Mouse (Mus musculus): Measurements from ENCODE around the gene Plppr2. TPM values are rescaled to one million over a fixed set of nuclear protein-coding genes. Genes with fewer than 3 reads are reported as not detected.

The Plppr2 gene
- 6.4 and 7.8 TPM in 2 replicates for polyA plus RNA-seq (2016; fragmentation: Nextera tagmentation; extraction: Ambion mirVana)

GRCm38 (mm10) chr9:21936692-21937570, at the start of gene Plppr2:
Plppr2 (plus strand) TSS chr9:21937033.
- Histone ChIP-seq H3K9me3 (replicated peaks) (no peaks in the 10 kb centered on the region), H3K4me3 (peak within 1 kb of the TSS; percentile 69), H3K36me3 (no peaks in the 10 kb centered on the region), H3K27ac (peak within 1 kb of the TSS; percentile 82), H3K27me3 (ENCODE audit: low read depth, poor library complexity, severe bottlenecking) (peaks cover 9% of the 10 kb centered on the region), H3K4me1 (peaks cover 17% of the 10 kb centered on the region)
- 5% methylated on average over 43 of the region's 43 CpGs for WGBS
- peak; percentile 94 for DNase-seq (ENCODE audit: low spot score)

- no peaks in the 10 kb centered on the region for H3K27me3 ChIP-seq (ENCODE audit: low read depth, poor library complexity, severe bottlenecking)
- H3K36me3 ChIP-seq = no peaks in the 10 kb centered on the region
- no peak for DNase-seq (ENCODE audit: low spot score)
- no peaks in the 10 kb centered on the region for H3K4me1 ChIP-seq
- no peak overlapping the region for H3K4me3 ChIP-seq
- 67% methylated on average over 3 of the region's 3 CpGs for WGBS
- no peak overlapping the region for H3K27ac ChIP-seq
- H3K9me3 ChIP-seq (replicated peaks) = no peaks in the 10 kb centered on the region
Measured at GRCm38 (mm10) chr9:21889229-21889628, 47.6 kb upstream of the Plppr2 start.

- H3K9me3 ChIP-seq (replicated peaks) = no peaks in the 10 kb centered on the region
- H3K27me3 ChIP-seq (ENCODE audit: low read depth, poor library complexity, severe bottlenecking) = 0 out of 2 replicates have a peak, but pooled peaks cover 15% of the 10 kb centered on the region
- no peaks in the 10 kb centered on the region for H3K36me3 ChIP-seq
- H3K4me1 ChIP-seq = peaks cover 3% of the 10 kb centered on the region; the same call in 1 of the 2 replicates
- peak overlapping the region; percentile 50 for H3K4me3 ChIP-seq
- H3K27ac ChIP-seq = peak overlapping the region; percentile 72
- 20% methylated on average over 10 of the region's 10 CpGs for WGBS
- peak; percentile 52 for DNase-seq (ENCODE audit: low spot score)
Measured at GRCm38 (mm10) chr9:21901223-21901820, 35.5 kb upstream of the Plppr2 start.

- Histone ChIP-seq H3K9me3 (replicated peaks) (no peaks in the 10 kb centered on the region), H3K4me1 (peaks cover 3% of the 10 kb centered on the region; the same call in 1 of the 2 replicates), H3K4me3 (no peak overlapping the region), H3K27ac (no peak overlapping the region), H3K27me3 (ENCODE audit: low read depth, poor library complexity, severe bottlenecking) (0 out of 2 replicates have a peak, but pooled peaks cover 15% of the 10 kb centered on the region), H3K36me3 (no peaks in the 10 kb centered on the region)
- 88% methylated on average over 4 of the region's 4 CpGs for WGBS
- no peak for DNase-seq (ENCODE audit: low spot score)
Measured at GRCm38 (mm10) chr9:21904031-21904430, 32.8 kb upstream of the Plppr2 start.

GRCm38 (mm10) chr9:21908216-21908615, 28.6 kb upstream of the Plppr2 start:
- WGBS = 81% methylated on average over 11 of the region's 11 CpGs
- Histone ChIP-seq H3K9me3 (replicated peaks) (no peaks in the 10 kb centered on the region), H3K4me1 (no peaks in the 10 kb centered on the region), H3K27me3 (ENCODE audit: low read depth, poor library complexity, severe bottlenecking) (0 out of 2 replicates have a peak, but pooled peaks cover under 1% of the 10 kb centered on the region), H3K4me3 (no peak overlapping the region), H3K36me3 (no peaks in the 10 kb centered on the region), H3K27ac (no peak overlapping the region)
- no peak for DNase-seq (ENCODE audit: low spot score)

GRCm38 (mm10) chr9:21909474-21910223, 27.2 kb upstream of the Plppr2 start:
- Histone ChIP-seq H3K27me3 (ENCODE audit: low read depth, poor library complexity, severe bottlenecking) (0 out of 2 replicates have a peak, but pooled peaks cover 5% of the 10 kb centered on the region), H3K27ac (no peak overlapping the region), H3K4me1 (no peaks in the 10 kb centered on the region), H3K36me3 (no peaks in the 10 kb centered on the region), H3K9me3 (replicated peaks) (no peaks in the 10 kb centered on the region), H3K4me3 (no peak overlapping the region)
- WGBS = 79% methylated on average over 10 of the region's 10 CpGs
- DNase-seq (ENCODE audit: low spot score) = no peak

GRCm38 (mm10) chr9:21916851-21917492, 19.9 kb upstream of the Plppr2 start:
- H3K27ac ChIP-seq = no peak overlapping the region
- peaks cover 41% of the 10 kb centered on the region for H3K27me3 ChIP-seq (ENCODE audit: low read depth, poor library complexity, severe bottlenecking)
- H3K36me3 ChIP-seq = no peaks in the 10 kb centered on the region
- 65% methylated on average over 3 of the region's 3 CpGs for WGBS
- peak overlapping the region; percentile 64 for H3K4me3 ChIP-seq
- DNase-seq (ENCODE audit: low spot score) = no peak
- H3K4me1 ChIP-seq = peaks cover 15% of the 10 kb centered on the region
- no peaks in the 10 kb centered on the region for H3K9me3 ChIP-seq (replicated peaks)

GRCm38 (mm10) chr9:21917493-21918034, 19.3 kb upstream of the Plppr2 start:
- peaks cover 15% of the 10 kb centered on the region for H3K4me1 ChIP-seq
- peak overlapping the region; percentile 58 for H3K27ac ChIP-seq
- H3K4me3 ChIP-seq = peak overlapping the region; percentile 64
- 4% methylated on average over 35 of the region's 35 CpGs for WGBS
- no peaks in the 10 kb centered on the region for H3K9me3 ChIP-seq (replicated peaks)
- no peaks in the 10 kb centered on the region for H3K36me3 ChIP-seq
- peaks cover 41% of the 10 kb centered on the region for H3K27me3 ChIP-seq (ENCODE audit: low read depth, poor library complexity, severe bottlenecking)
- DNase-seq (ENCODE audit: low spot score) = peak; percentile 44

GRCm38 (mm10) chr9:21918035-21918592, 18.7 kb upstream of the Plppr2 start, which contains the start of gene Rab3d:
Rab3d (minus strand) TSS chr9:21918192.
- H3K9me3 ChIP-seq (replicated peaks) = no peaks in the 10 kb centered on the region
- peaks cover 41% of the 10 kb centered on the region for H3K27me3 ChIP-seq (ENCODE audit: low read depth, poor library complexity, severe bottlenecking)
- under 1% methylated on average over 36 of the region's 36 CpGs for WGBS
- peaks cover 15% of the 10 kb centered on the region for H3K4me1 ChIP-seq
- peak; percentile 97 for DNase-seq (ENCODE audit: low spot score)
- H3K4me3 ChIP-seq = peak within 1 kb of the TSS; percentile 64
- H3K27ac ChIP-seq = peak within 1 kb of the TSS; percentile 58
- H3K36me3 ChIP-seq = no peaks in the 10 kb centered on the region

GRCm38 (mm10) chr9:21918692-21919384, 18.0 kb upstream of the Plppr2 start:
- peak overlapping the region; percentile 64 for H3K4me3 ChIP-seq
- H3K27me3 ChIP-seq (ENCODE audit: low read depth, poor library complexity, severe bottlenecking) = peaks cover 41% of the 10 kb centered on the region
- whole genome bisulfite sequencing = 21% methylated on average over 5 of the region's 5 CpGs
- no peaks in the 10 kb centered on the region for H3K9me3 ChIP-seq (replicated peaks)
- DNase-seq (ENCODE audit: low spot score) = no peak
- H3K27ac ChIP-seq = no peak overlapping the region
- H3K4me1 ChIP-seq = peaks cover 15% of the 10 kb centered on the region
- H3K36me3 ChIP-seq = no peaks in the 10 kb centered on the region

GRCm38 (mm10) chr9:21923036-21923435, 13.8 kb upstream of the Plppr2 start:
- WGBS = 88% methylated on average over 4 of the region's 4 CpGs
- Histone ChIP-seq H3K4me3 (no peak overlapping the region), H3K27ac (no peak overlapping the region), H3K4me1 (peaks cover 17% of the 10 kb centered on the region), H3K9me3 (replicated peaks) (no peaks in the 10 kb centered on the region), H3K27me3 (ENCODE audit: low read depth, poor library complexity, severe bottlenecking) (peaks cover 3% of the 10 kb centered on the region; the same call in 1 of the 2 replicates), H3K36me3 (peaks cover 10% of the 10 kb centered on the region; the same call in 1 of the 2 replicates)
- no peak for DNase-seq (ENCODE audit: low spot score)
